9 mouse cellular contexts compared by ENCODE assay signal in genomic region chr2:25430395-25431233, GRCm38 (mm10). TPM values are rescaled to one million over a fixed set of nuclear protein-coding genes. Genes with fewer than 3 reads are reported as not detected.
DNase-seq lines count a peak whose midpoint lies in the region; ATAC-seq and TF ChIP-seq lines count a peak whose summit lies in the region.
"Had no signal": no experiment of that assay in that cellular context is flagged by ENCODE, and none has a peak within 500 bp of the region (broad histone marks: within the 10 kb centered on the region; RNA-seq: fewer than 3 reads in every experiment).

No protein-coding gene starts in this region.

- peaks cover 5% of the 10 kb centered on the region for H3K4me1 ChIP-seq in cortical plate, adult 2 months (ENCODE audit: control insufficient read depth, insufficient read depth, low read length)
- H3K4me1 ChIP-seq in kidney, adult 2 months (ENCODE audit: control insufficient read depth, insufficient read depth, low read length) = peaks cover 13% of the 10 kb centered on the region; the same call in 1 of the 2 replicates
- H3K4me1 ChIP-seq in midbrain, embryonic 13.5 days (replicated peaks) = peaks cover 29% of the 10 kb centered on the region

- TF ChIP-seq POLR2A in cortical plate, adult 2 months (IDR thresholded peaks at IDR 0.05; ENCODE audit: extremely low read depth, insufficient read depth, low read length) = 0 out of 2 replicates have a peak, but pooled peaks have one; percentile 12
- no peak for TF ChIP-seq POLR2A in kidney, adult 2 months (IDR thresholded peaks at IDR 0.05; ENCODE audit: low read depth, low read length)

- intact Hi-C loops in heart, postnatal 10 days (cut with DNase I) = no loop called here

- H3K4me3 ChIP-seq in cortical plate, adult 2 months (ENCODE audit: insufficient read depth, low read length) = peak overlapping the region; percentile 84
- H3K4me3 ChIP-seq in kidney, adult 2 months (ENCODE audit: insufficient read depth, low read depth, low read length) = no peak overlapping the region
- peak overlapping the region; percentile 6; the same call in 1 of the 2 replicates for H3K4me3 ChIP-seq in midbrain, embryonic 13.5 days (replicated peaks)

- ATAC-seq in midbrain, embryonic 13.5 days = peak; percentile 10; the same call in 1 of the 2 replicates

- no peak for TF ChIP-seq CTCF in cortical plate, adult 2 months (IDR thresholded peaks at IDR 0.05; ENCODE audit: extremely low read depth, insufficient read depth, low read length)
- TF ChIP-seq CTCF in kidney, adult 2 months (conservative IDR thresholded peaks at IDR 0.05; ENCODE audit: insufficient read depth, insufficient read length, low read depth, low read length) = no peak

- no peaks in the 10 kb centered on the region for H3K9me3 ChIP-seq in midbrain, embryonic 13.5 days

- H3K36me3 ChIP-seq in kidney, adult 2 months (ENCODE audit: control insufficient read depth, insufficient read depth, low read length) = no peaks in the 10 kb centered on the region
- H3K36me3 ChIP-seq in midbrain, embryonic 13.5 days = peaks cover 25% of the 10 kb centered on the region

- H3K27ac ChIP-seq in cortical plate, adult 2 months (ENCODE audit: insufficient read depth, low read length) = peak overlapping the region; percentile 73
- H3K27ac ChIP-seq in kidney, adult 2 months (ENCODE audit: insufficient read depth, low read depth, low read length) = no peak overlapping the region
- no peak overlapping the region; the same call in 1 of the 2 replicates for H3K27ac ChIP-seq in midbrain, embryonic 13.5 days

- H3K4me2 ChIP-seq in midbrain, embryonic 13.5 days (replicated peaks) = peak overlapping the region; percentile 76

- 50% methylated on average over 17 of the region's 17 CpGs for WGBS in kidney, adult 2 months
- WGBS in midbrain, embryonic 13.5 days = 54% methylated on average over 17 of the region's 17 CpGs

- peak overlapping the region; percentile 88 for H3K9ac ChIP-seq in midbrain, embryonic 13.5 days (replicated peaks)

- H3K27me3 ChIP-seq in kidney, adult 2 months (replicated peaks; ENCODE audit: control insufficient read depth, insufficient read depth, low read length) = no peaks in the 10 kb centered on the region
- H3K27me3 ChIP-seq in midbrain, embryonic 13.5 days = 0 out of 2 replicates have a peak, but pooled peaks cover 6% of the 10 kb centered on the region

- DNase-seq in heart, adult 11 months = peak; percentile 90
- DNase-seq in heart, adult 8-10 months (ENCODE audit: low spot score) = no peak
- peak; percentile 62 for DNase-seq in kidney, adult 2 months
- no peak for DNase-seq in testis, postnatal 14 days (ENCODE audit: low spot score)
- no peak for DNase-seq in heart, postnatal 10 days
- no peak for DNase-seq in adrenal gland, postnatal 25 days

RNA-seq across cellular contexts. Expression of gene Abca2, which starts 2.1 kb away (rescaled TPM):
- 10 to 100 TPM; 42.5 to 47.2 (median 45.2) TPM for total RNA-seq in heart, adult 8-10 months (2022)
- polyA plus RNA-seq in cortical plate, adult 2 months (2012; rRNA removed) = 105 and 109 TPM in 2 replicates
- 51.0 and 64.0 TPM in 2 replicates for polyA plus RNA-seq in kidney, adult 2 months (2012; rRNA removed)
- polyA plus RNA-seq in midbrain, embryonic 13.5 days (2015; fragmentation: Nextera tagmentation; extraction: Ambion mirVana) = 10.2 and 11.1 TPM in 2 replicates
- total RNA-seq in heart, postnatal 10 days (2021) = 10 to 100 TPM; 21.2 to 21.9 TPM
- total RNA-seq in adrenal gland, postnatal 25 days (2021) = 24.9 and 40.5 TPM in 2 replicates

RNA-seq across cellular contexts. Expression of gene Fut7, which starts 7.5 kb away (rescaled TPM):
- total RNA-seq in heart, adult 8-10 months (2022) = under 1 TPM in 2 of 4 experiments, not detected in 2; 0.16 to 0.60 TPM
- 0.38 and 0.48 TPM in 2 replicates for polyA plus RNA-seq in cortical plate, adult 2 months (2012; rRNA removed)
- 0.19 and 0.80 TPM in 2 replicates for polyA plus RNA-seq in kidney, adult 2 months (2012; rRNA removed)
- polyA plus RNA-seq in midbrain, embryonic 13.5 days (2015; fragmentation: Nextera tagmentation; extraction: Ambion mirVana) = 0.49 TPM in 1 of 2 replicates, not detected in the other
- under 1 TPM in 1 of 2 experiments, not detected in 1; 0.12 TPM for total RNA-seq in heart, postnatal 10 days (2021)
- total RNA-seq in adrenal gland, postnatal 25 days (2021) = not detected in 2 replicates
- polyA plus RNA-seq: intestine, embryonic 14.5 days had no signal

RNA-seq across cellular contexts. Expression of gene Clic3, which starts 26.0 kb away (rescaled TPM):
- 1 to 10 TPM; 1.3 to 3.6 (median 2.3) TPM for total RNA-seq in heart, adult 8-10 months (2022)
- polyA plus RNA-seq in cortical plate, adult 2 months (2012; rRNA removed) = 0.72 and 0.79 TPM in 2 replicates
- 104 and 130 TPM in 2 replicates for polyA plus RNA-seq in kidney, adult 2 months (2012; rRNA removed)
- 2.7 and 4.0 TPM in 2 replicates for polyA plus RNA-seq in midbrain, embryonic 13.5 days (2015; fragmentation: Nextera tagmentation; extraction: Ambion mirVana)
- 1 to 10 TPM; 3.3 to 3.7 TPM for total RNA-seq in heart, postnatal 10 days (2021)
- total RNA-seq in adrenal gland, postnatal 25 days (2021) = not detected in 2 replicates

RNA-seq across cellular contexts. Expression of gene Paxx, which starts 30.3 kb away (rescaled TPM):
- 10 to 100 TPM; 21.4 to 30.7 (median 23.3) TPM for total RNA-seq in heart, adult 8-10 months (2022)
- 137 TPM in 2 replicates for polyA plus RNA-seq in cortical plate, adult 2 months (2012; rRNA removed)
- polyA plus RNA-seq in kidney, adult 2 months (2012; rRNA removed) = 49.0 and 53.2 TPM in 2 replicates
- 85.7 and 92.1 TPM in 2 replicates for polyA plus RNA-seq in midbrain, embryonic 13.5 days (2015; fragmentation: Nextera tagmentation; extraction: Ambion mirVana)
- 10 to 100 TPM; 33.3 to 39.5 TPM for total RNA-seq in heart, postnatal 10 days (2021)
- total RNA-seq in adrenal gland, postnatal 25 days (2021) = 32.6 and 41.0 TPM in 2 replicates

RNA-seq across cellular contexts. Expression of gene Npdc1, which starts 31.5 kb away (rescaled TPM):
- total RNA-seq in heart, adult 8-10 months (2022) = 10 to 100 TPM; 25.3 to 35.8 (median 33.6) TPM
- polyA plus RNA-seq in cortical plate, adult 2 months (2012; rRNA removed) = 435 and 468 TPM in 2 replicates
- 73.7 and 99.5 TPM in 2 replicates for polyA plus RNA-seq in kidney, adult 2 months (2012; rRNA removed)
- 380 and 389 TPM in 2 replicates for polyA plus RNA-seq in midbrain, embryonic 13.5 days (2015; fragmentation: Nextera tagmentation; extraction: Ambion mirVana)
- total RNA-seq in heart, postnatal 10 days (2021) = 10 to 100 TPM; 37.9 to 39.7 TPM
- total RNA-seq in adrenal gland, postnatal 25 days (2021) = 120 and 134 TPM in 2 replicates

Comparison
In these comparisons a context has a peak if more than half of its experiments do, and no peak if none do; other contexts are left out.
1. DNase-seq: peak in heart, adult 11 months (single experiment) and kidney, adult 2 months (single experiment); none in heart, adult 8-10 months (single experiment), testis, postnatal 14 days (single experiment), heart, postnatal 10 days (0 of 2) and adrenal gland, postnatal 25 days (single experiment).